Mouse (Mus musculus) hindbrain, embryonic 16.5 days (tissue): ENCODE measurements around the gene Zfp961. TPM values are rescaled to one million over a fixed set of nuclear protein-coding genes. Genes with fewer than 3 reads are reported as not detected.
"Not testable (repeated sequence)": the region's sequence is repeated elsewhere in the genome, so short reads cannot be mapped to it uniquely, and the experiment has no call there.

Experiments
- ATAC-seq: fragments of 200-750 bp; cut with Nextera tagmentation; 2 replicates; pipeline ENCODE4 v1.8.0; 2017; ENCODE audit warnings: moderate TSS enrichment, moderate library complexity
- H3K27ac ChIP-seq: fragments of 300-500 bp; sonication (generic); 2 replicates; pipeline ENCODE4 v1.5.1; 2014; ENCODE audit warnings: low read depth, mild to moderate bottlenecking, control low read depth, low read length, moderate library complexity
- H3K27me3 ChIP-seq: fragments of 300-500 bp; sonication (generic); replicated peaks from 2 replicates; pipeline ENCODE4 v1.6.1; 2014; ENCODE audit warnings: low read length; ENCODE audit not compliant: control insufficient read depth, insufficient read depth
- H3K36me3 ChIP-seq: fragments of 300-500 bp; sonication (generic); 2 replicates; pipeline ENCODE4 v1.6.1; 2014; ENCODE audit warnings: mild to moderate bottlenecking, low read length, moderate library complexity, mixed read lengths; ENCODE audit not compliant: control insufficient read depth, insufficient read depth
- H3K4me1 ChIP-seq: fragments of 300-500 bp; sonication (generic); 2 replicates; pipeline ENCODE4 v1.6.1; 2014; ENCODE audit warnings: low read depth, low read length; ENCODE audit not compliant: control insufficient read depth, insufficient read depth
- H3K4me2 ChIP-seq: fragments of 300-500 bp; sonication (generic); 2 replicates; pipeline ENCODE4 v1.6.1; 2014; ENCODE audit warnings: mild to moderate bottlenecking, low read length, control low read depth, moderate library complexity
- H3K4me3 ChIP-seq: fragments of 300-500 bp; sonication (generic); 2 replicates; pipeline ENCODE4 v1.5.1; 2014; ENCODE audit warnings: mild to moderate bottlenecking, low read length, control low read depth, moderate library complexity
- H3K9ac ChIP-seq: fragments of 300-500 bp; sonication (generic); 2 replicates; pipeline ENCODE4 v1.6.1; 2014; ENCODE audit warnings: low read depth, mild to moderate bottlenecking, control low read depth, low read length, moderate library complexity
- H3K9me3 ChIP-seq: fragments of 300-500 bp; sonication (generic); 2 replicates; pipeline ENCODE4 v1.6.1; 2014; ENCODE audit warnings: mild to moderate bottlenecking, low read length, moderate library complexity; ENCODE audit not compliant: control insufficient read depth
- WGBS: fragments of 180-500 bp; shearing (Covaris S2); extraction: QIAGEN DNeasy Blood & Tissue Kit; methylation state at CpG from one replicate; pipeline ENCODE4 v1.1.7; 2014; 5-methylcytosine and 5-hydroxymethylcytosine counted together
- polyA plus RNA-seq: library from polyadenylated mRNA; unstranded; fragments of >200 nt; fragmentation: Nextera tagmentation; extraction: Ambion mirVana; gene quantifications from 2 replicates; pipeline ENCODE4 v1.2.1, GENCODE M21; 2015

The Zfp961 gene
- 16.8 and 18.5 TPM in 2 replicates for polyA plus RNA-seq

- Histone ChIP-seq H3K4me2 (peak within 1 kb of the TSS; percentile 64), H3K36me3 (peaks cover 4% of the 10 kb centered on the region; the same call in 1 of the 2 replicates), H3K4me3 (peak within 1 kb of the TSS; percentile 58), H3K4me1 (peaks cover 10% of the 10 kb centered on the region), H3K9me3 (peaks cover 3% of the 10 kb centered on the region; the same call in 1 of the 2 replicates), H3K27me3 (no peaks in the 10 kb centered on the region), H3K27ac (peak within 1 kb of the TSS; percentile 78), H3K9ac (peak within 1 kb of the TSS; percentile 77)
- ATAC-seq, result peak; percentile 100
- WGBS, result 5% methylated on average over 34 of the region's 34 CpGs
Observed at GRCm38 (mm10) chr8:71950482-71951221, at the start of gene Zfp961. TSS of gene Zfp961 (plus strand) at chr8:71951038.

GRCm38 (mm10) chr8:71903084-71903483 lies 47.8 kb upstream of the Zfp961 start:
- 77% methylated on average over 1 of the region's 1 CpGs for whole genome bisulfite sequencing
- H3K9ac ChIP-seq, H3K4me1 ChIP-seq, H3K4me3 ChIP-seq, H3K27ac ChIP-seq, H3K9me3 ChIP-seq, H3K27me3 ChIP-seq, H3K4me2 ChIP-seq, H3K36me3 ChIP-seq, ATAC-seq: not testable (repeated sequence)

GRCm38 (mm10) chr8:71906809-71907208 lies 44.0 kb upstream of the Zfp961 start:
- no peak for ATAC-seq
- no peaks in the 10 kb centered on the region for H3K36me3 ChIP-seq
- no peak overlapping the region for H3K4me2 ChIP-seq
- WGBS, result 97% methylated on average over 1 of the region's 1 CpGs
- no peaks in the 10 kb centered on the region for H3K9me3 ChIP-seq
- no peak overlapping the region for H3K4me3 ChIP-seq
- peaks cover 5% of the 10 kb centered on the region; the same call in 1 of the 2 replicates for H3K4me1 ChIP-seq
- H3K27ac ChIP-seq, result no peak overlapping the region
- no peak overlapping the region for H3K9ac ChIP-seq
- H3K27me3 ChIP-seq, result no peaks in the 10 kb centered on the region

- peak overlapping the region; percentile 99 for H3K27ac ChIP-seq
- ATAC-seq, result no peak
- H3K9ac ChIP-seq, result no peak overlapping the region; the same call in 1 of the 2 replicates
- peak overlapping the region; percentile 77 for H3K4me3 ChIP-seq
- H3K36me3 ChIP-seq, result no peaks in the 10 kb centered on the region
- no peaks in the 10 kb centered on the region for H3K9me3 ChIP-seq
- peaks cover 5% of the 10 kb centered on the region; the same call in 1 of the 2 replicates for H3K4me1 ChIP-seq
- H3K4me2 ChIP-seq, result peak overlapping the region; percentile 54
- no peaks in the 10 kb centered on the region for H3K27me3 ChIP-seq
- 95% methylated on average over 5 of the region's 5 CpGs for WGBS
Observed at GRCm38 (mm10) chr8:71907798-71908257, 43.0 kb upstream of the Zfp961 start.

GRCm38 (mm10) chr8:71908309-71909261 lies 42.3 kb upstream of the Zfp961 start, which contains the start of the genes Zfp882 and Zfp617:
TSS of gene Zfp882 (plus strand) at chr8:71908608.
TSS of gene Zfp617 (plus strand) at chr8:71908635.
- Histone ChIP-seq H3K27me3 (no peaks in the 10 kb centered on the region), H3K9me3 (no peaks in the 10 kb centered on the region), H3K4me2 (peak within 1 kb of the TSS; percentile 54), H3K4me3 (peak within 1 kb of the TSS; percentile 77), H3K27ac (peak within 1 kb of the TSS; percentile 99), H3K9ac (peak within 1 kb of the TSS; percentile 94), H3K36me3 (peaks cover under 1% of the 10 kb centered on the region), H3K4me1 (peaks cover 5% of the 10 kb centered on the region; the same call in 1 of the 2 replicates)
- WGBS, result 3% methylated on average over 47 of the region's 47 CpGs
- ATAC-seq, result peak; percentile 98

- WGBS, result 88% methylated on average over 2 of the region's 2 CpGs
- H3K9ac ChIP-seq, result no peak overlapping the region
- H3K4me1 ChIP-seq, result peaks cover 5% of the 10 kb centered on the region; the same call in 1 of the 2 replicates
- H3K36me3 ChIP-seq, result peaks cover 30% of the 10 kb centered on the region
- no peak overlapping the region for H3K27ac ChIP-seq
- no peak overlapping the region for H3K4me3 ChIP-seq
- no peak overlapping the region for H3K4me2 ChIP-seq
- no peaks in the 10 kb centered on the region for H3K27me3 ChIP-seq
- H3K9me3 ChIP-seq, result no peaks in the 10 kb centered on the region
- ATAC-seq, result no peak
Observed at GRCm38 (mm10) chr8:71912286-71912685, 38.6 kb upstream of the Zfp961 start.

- Histone ChIP-seq H3K4me2 (peak overlapping the region; percentile 79), H3K4me1 (peaks cover 10% of the 10 kb centered on the region), H3K27me3 (no peaks in the 10 kb centered on the region), H3K9ac (peak overlapping the region; percentile 86), H3K9me3 (no peaks in the 10 kb centered on the region), H3K4me3 (peak overlapping the region; percentile 56), H3K36me3 (peaks cover 2% of the 10 kb centered on the region; the same call in 1 of the 2 replicates), H3K27ac (peak overlapping the region; percentile 96)
- WGBS, result under 1% methylated on average over 57 of the region's 57 CpGs
- ATAC-seq, result peak; percentile 100
Observed at GRCm38 (mm10) chr8:71922567-71923401, 28.1 kb upstream of the Zfp961 start.

- H3K9me3 ChIP-seq, result no peaks in the 10 kb centered on the region
- H3K27ac ChIP-seq, result no peak overlapping the region
- peaks cover 18% of the 10 kb centered on the region for H3K36me3 ChIP-seq
- 96% methylated on average over 5 of the region's 5 CpGs for WGBS
- H3K4me3 ChIP-seq, result no peak overlapping the region
- H3K4me1 ChIP-seq, result peaks cover 10% of the 10 kb centered on the region
- no peaks in the 10 kb centered on the region for H3K27me3 ChIP-seq
- H3K4me2 ChIP-seq, result no peak overlapping the region
- H3K9ac ChIP-seq, result no peak overlapping the region
- ATAC-seq, result no peak
Observed at GRCm38 (mm10) chr8:71925791-71926190, 25.0 kb upstream of the Zfp961 start.
